Mouse (Mus musculus) kidney, adult 2 months (tissue): ENCODE measurements at regions not wholly inside any gene's neighbourhood (a gene's known extent, or its start where the extent isn't known, plus 50 kb on each side); places are given as distances from the start of the nearest gene placed in this dataset.

Experiments
- CTCF ChIP-seq: fragments of 200-500 bp; conservative IDR thresholded peaks from 2 replicates; pipeline ENCODE4 v1.5.1; 2011; ENCODE audit warnings: low read depth, mild to moderate bottlenecking, control low read depth, low read length, moderate library complexity, mixed read lengths; ENCODE audit not compliant: insufficient read depth, insufficient read length
- POLR2A ChIP-seq: fragments of 200-500 bp; IDR thresholded peaks from one replicate; pipeline ENCODE4 v1.6.1; 2011; ENCODE audit warnings: low read depth, low read length, control low read depth

DNA sequence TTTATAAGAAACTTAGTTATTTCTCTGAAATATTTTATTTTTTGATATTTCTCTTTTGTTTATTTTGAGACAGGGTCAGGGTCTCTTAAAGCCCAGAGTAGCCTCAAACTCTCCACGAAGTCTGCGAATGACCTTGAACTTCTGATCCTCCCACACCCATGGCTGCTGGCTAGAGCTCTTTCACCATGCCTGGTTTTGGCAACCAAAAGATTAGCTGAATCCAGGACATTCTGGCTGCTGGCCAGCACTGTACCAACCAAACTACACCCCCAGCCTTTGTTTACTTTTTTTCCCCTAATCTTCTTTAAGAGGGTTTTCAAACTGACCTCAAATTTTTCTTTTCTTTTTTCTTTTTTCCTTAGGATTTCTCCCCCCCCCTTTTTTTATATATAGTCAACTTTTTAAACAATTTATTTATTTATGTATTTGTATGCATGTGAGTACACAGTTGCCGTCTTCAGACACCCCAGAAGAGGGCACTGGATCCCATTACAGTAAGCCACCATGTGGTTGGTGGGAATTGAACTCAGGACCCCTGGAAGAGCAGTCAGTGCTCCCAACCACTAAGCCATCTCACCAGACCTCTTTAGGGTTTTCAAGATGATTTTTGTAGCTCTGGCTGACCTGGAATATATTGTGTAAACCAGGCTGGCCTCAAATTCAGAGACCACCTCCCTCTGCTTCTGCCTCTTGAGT, 63.4 kb upstream of the Jade1 start:
- TF ChIP-seq POLR2A (no peak), CTCF (no peak; the same call in 1 of the 2 replicates)
